ENCODE assay signal across 8 mouse cellular contexts in the genomic region with DNA sequence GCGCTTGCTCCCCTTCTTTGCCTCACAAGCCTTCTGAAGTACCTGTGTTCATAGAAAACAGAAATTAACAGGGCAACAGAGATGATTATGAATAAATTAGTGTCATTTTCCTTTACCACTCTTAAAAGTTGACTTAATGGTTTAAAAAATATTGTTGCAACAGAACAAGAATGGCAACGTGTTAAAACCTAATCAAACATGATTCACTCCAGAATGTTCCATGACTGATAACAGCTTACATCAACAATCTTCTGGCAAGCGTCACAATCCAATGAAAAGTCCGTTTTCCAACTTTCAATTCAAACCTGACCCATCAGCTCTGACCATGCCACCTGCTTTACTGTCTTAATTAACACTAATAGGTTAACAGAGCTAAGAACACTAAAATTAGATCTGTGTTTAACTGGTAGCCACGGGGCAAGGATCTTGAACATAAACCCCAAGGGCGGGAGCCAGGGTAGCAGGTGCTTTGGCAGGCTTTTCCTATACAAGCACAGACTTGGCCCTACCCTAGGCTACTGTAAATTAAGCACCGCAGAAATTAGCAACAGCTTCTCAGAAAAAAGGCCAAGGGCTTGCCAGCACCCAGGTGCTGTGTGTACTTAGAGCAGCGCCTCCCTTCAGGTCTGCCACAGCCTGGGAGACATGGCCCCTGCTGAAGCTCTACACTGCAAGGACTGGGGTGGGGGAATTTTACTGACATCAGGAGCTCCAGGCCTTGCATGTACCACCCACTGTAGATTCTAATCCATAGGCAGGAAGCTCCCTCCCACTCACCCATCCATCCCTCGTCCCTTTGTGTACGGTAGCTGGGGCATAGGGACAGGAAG. TPM values are rescaled to one million over a fixed set of nuclear protein-coding genes. Genes with fewer than 3 reads are reported as not detected.
DNase-seq lines count a peak whose midpoint lies in the region; ATAC-seq and TF ChIP-seq lines count a peak whose summit lies in the region.

No protein-coding gene starts in this region.

- ATAC-seq in heart, embryonic 11.5 days (replicated peaks; ENCODE audit: insufficient number of reproducible peaks, low FRiP score, low TSS enrichment) = no peak; the same call in 1 of the 2 replicates
- ATAC-seq in forebrain, embryonic 16.5 days = peak; percentile 57
- ATAC-seq in liver, embryonic 14.5 days (ENCODE audit: insufficient read depth) = peak; percentile 32

- H3K9me3 ChIP-seq in heart, embryonic 11.5 days (replicated peaks; ENCODE audit: control insufficient read depth, low read length) = no peaks in the 10 kb centered on the region
- H3K9me3 ChIP-seq in forebrain, embryonic 16.5 days (ENCODE audit: control insufficient read depth, low read length) = no peaks in the 10 kb centered on the region
- no peaks in the 10 kb centered on the region for H3K9me3 ChIP-seq in liver, embryonic 14.5 days (ENCODE audit: control insufficient read depth, low read length)

- H3K4me1 ChIP-seq in heart, embryonic 11.5 days (ENCODE audit: control insufficient read depth, insufficient read depth, low read length) = peaks cover 44% of the 10 kb centered on the region
- peaks cover 16% of the 10 kb centered on the region for H3K4me1 ChIP-seq in forebrain, embryonic 16.5 days (replicated peaks; ENCODE audit: control insufficient read depth, insufficient read depth, low read length)
- H3K4me1 ChIP-seq in liver, embryonic 14.5 days (replicated peaks; ENCODE audit: control insufficient read depth in 2 of 2, insufficient read depth in 2 of 2, low read length in 1 of 2) = peaks cover 35 to 58% of the 10 kb centered on the region in 2 experiments

- TF ChIP-seq EP300 in liver, embryonic 14.5 days (IDR thresholded peaks at IDR 0.05; ENCODE audit: low read depth) = no peak

- H3K4me2 ChIP-seq in heart, embryonic 11.5 days = peak overlapping the region; percentile 38
- H3K4me2 ChIP-seq in forebrain, embryonic 16.5 days (ENCODE audit: low read length) = no peak overlapping the region
- peak overlapping the region; percentile 47 for H3K4me2 ChIP-seq in liver, embryonic 14.5 days (ENCODE audit: low read depth)

- TF ChIP-seq CTCF in liver, embryonic 14.5 days (IDR thresholded peaks at IDR 0.05; ENCODE audit: low read depth) = no peak

- intact Hi-C loops in heart, postnatal 14 days (cut with DNase I) = no loop called here

- WGBS in heart, embryonic 11.5 days (ENCODE audit: insufficient replicate concordance) = 48% methylated on average over 10 of the region's 10 CpGs
- 50% methylated on average over 10 of the region's 10 CpGs for WGBS in forebrain, embryonic 16.5 days
- WGBS in liver, embryonic 14.5 days (ENCODE audit: insufficient replicate concordance) = 41% methylated on average over 10 of the region's 10 CpGs

- 0 out of 2 replicates have a peak overlapping the region, but pooled peaks have one; percentile 34 for H3K9ac ChIP-seq in heart, embryonic 11.5 days (ENCODE audit: low read depth, low read length)
- H3K9ac ChIP-seq in forebrain, embryonic 16.5 days (replicated peaks; ENCODE audit: low read depth, low read length) = no peak overlapping the region
- H3K9ac ChIP-seq in liver, embryonic 14.5 days (replicated peaks) = peak overlapping the region; percentile 24; the same call in 1 of the 2 replicates

- H3K27ac ChIP-seq in heart, embryonic 11.5 days (ENCODE audit: low read depth, low read length) = peak overlapping the region; percentile 54
- H3K27ac ChIP-seq in forebrain, embryonic 16.5 days (ENCODE audit: low read length) = peak overlapping the region; percentile 43
- H3K27ac ChIP-seq in liver, embryonic 14.5 days = peak overlapping the region; percentile 20

- H3K36me3 ChIP-seq in heart, embryonic 11.5 days (ENCODE audit: control insufficient read depth, insufficient read depth, low read length) = no peaks in the 10 kb centered on the region
- no peaks in the 10 kb centered on the region for H3K36me3 ChIP-seq in forebrain, embryonic 16.5 days (ENCODE audit: control insufficient read depth, insufficient read depth)
- no peaks in the 10 kb centered on the region for H3K36me3 ChIP-seq in liver, embryonic 14.5 days (replicated peaks; ENCODE audit: control insufficient read depth, insufficient read depth, low read depth)

- DNase-seq in heart, postnatal 14 days = no peak
- peak; percentile 90 for DNase-seq in brain, adult 2 months (ENCODE audit: low read depth, low spot score)
- DNase-seq in liver, embryonic 14.5 days (ENCODE audit: low read depth in 3 of 3, low spot score in 3 of 3) = no peak
- no peak for DNase-seq in ovary, postnatal 36 days (ENCODE audit: low spot score)
- DNase-seq in spleen, postnatal 4 days (ENCODE audit: low spot score in 2 of 2) = no peak
- DNase-seq in urinary bladder, postnatal 25 days (ENCODE audit: low spot score) = no peak

- no peak overlapping the region for H3K4me3 ChIP-seq in heart, embryonic 11.5 days (ENCODE audit: low read depth, low read length)
- no peak overlapping the region for H3K4me3 ChIP-seq in forebrain, embryonic 16.5 days (replicated peaks; ENCODE audit: low read length)
- H3K4me3 ChIP-seq in liver, embryonic 14.5 days (ENCODE audit: insufficient read depth in 1 of 2, low read depth in 2 of 2, low read length in 2 of 2) = no peak overlapping the region; a peak in 1 of 4 replicates

- no peaks in the 10 kb centered on the region for H3K27me3 ChIP-seq in heart, embryonic 11.5 days (ENCODE audit: control insufficient read depth, insufficient read depth, low read length)
- H3K27me3 ChIP-seq in forebrain, embryonic 16.5 days (replicated peaks; ENCODE audit: control insufficient read depth, insufficient read depth, low read length) = no peaks in the 10 kb centered on the region
- H3K27me3 ChIP-seq in liver, embryonic 14.5 days (ENCODE audit: control insufficient read depth, insufficient read depth, low read length) = no peaks in the 10 kb centered on the region

RNA-seq across cellular contexts. Expression of a gene that starts 12.4 kb away (rescaled TPM):
- polyA plus RNA-seq in heart, embryonic 11.5 days (2014; fragmentation: Nextera tagmentation; extraction: Ambion mirVana) = 16.1 and 24.5 TPM in 2 replicates
- total RNA-seq in heart, postnatal 14 days (2021) = 10 to 100 TPM; 18.5 to 19.8 TPM
- 9.9 and 12.5 TPM in 2 replicates for polyA plus RNA-seq in forebrain, embryonic 16.5 days (2015; fragmentation: Nextera tagmentation; extraction: Ambion mirVana)
- 2.3 TPM in 2 replicates for polyA plus RNA-seq in liver, embryonic 14.5 days (2012; rRNA removed)
- polyA plus RNA-seq in liver, embryonic 14.5 days (2014; fragmentation: Nextera tagmentation; extraction: Ambion mirVana) = 2.3 and 2.7 TPM in 2 replicates
